Mouse (Mus musculus): Measurements from ENCODE around the gene Klk1b5. TPM values are rescaled to one million over a fixed set of nuclear protein-coding genes. Genes with fewer than 3 reads are reported as not detected.
"Not testable (repeated sequence)": the region's sequence is repeated elsewhere in the genome, so short reads cannot be mapped to it uniquely, and the experiment has no call there.

Klk1b5 gene
- polyA plus RNA-seq, 1 experiment, result not detected

DNA sequence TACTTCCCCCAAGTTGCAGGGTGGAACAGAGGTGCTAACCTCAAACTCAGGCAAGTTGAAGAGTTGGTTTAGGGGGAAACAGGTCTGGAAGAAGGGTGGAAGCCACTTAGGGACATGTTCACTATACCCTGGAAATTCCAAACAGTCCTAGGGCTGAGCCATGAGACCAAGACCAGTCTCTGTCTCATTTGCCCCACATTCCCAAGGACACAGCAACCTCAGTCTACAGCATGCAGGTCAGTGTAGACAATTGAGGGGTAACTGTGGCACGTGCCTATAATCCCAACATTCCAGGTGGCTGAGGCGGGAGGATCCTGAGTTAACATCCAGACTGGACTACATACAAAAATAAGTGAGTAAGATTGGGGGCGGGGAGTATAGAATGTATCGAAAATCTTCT is 33.5 kb downstream of the Klk1b5 start:
- TF ChIP-seq CTCF (IDR thresholded peaks at IDR 0.05; ENCODE audit: insufficient read depth, low read depth, low read length) (no peak), POLR2A (IDR thresholded peaks at IDR 0.05; ENCODE audit: insufficient read depth, low read depth, low read length) (no peak)
- WGBS, result 95% methylated on average over 4 of the region's 4 CpGs
- H3K4me1 ChIP-seq (ENCODE audit: control insufficient read depth, insufficient read depth, low read length), result peaks cover 7% of the 10 kb centered on the region
- no peak overlapping the region for H3K4me3 ChIP-seq (ENCODE audit: insufficient read depth, low read depth, low read length)
- no peak overlapping the region for H3K27ac ChIP-seq (ENCODE audit: insufficient read depth, low read depth, low read length)

DNA sequence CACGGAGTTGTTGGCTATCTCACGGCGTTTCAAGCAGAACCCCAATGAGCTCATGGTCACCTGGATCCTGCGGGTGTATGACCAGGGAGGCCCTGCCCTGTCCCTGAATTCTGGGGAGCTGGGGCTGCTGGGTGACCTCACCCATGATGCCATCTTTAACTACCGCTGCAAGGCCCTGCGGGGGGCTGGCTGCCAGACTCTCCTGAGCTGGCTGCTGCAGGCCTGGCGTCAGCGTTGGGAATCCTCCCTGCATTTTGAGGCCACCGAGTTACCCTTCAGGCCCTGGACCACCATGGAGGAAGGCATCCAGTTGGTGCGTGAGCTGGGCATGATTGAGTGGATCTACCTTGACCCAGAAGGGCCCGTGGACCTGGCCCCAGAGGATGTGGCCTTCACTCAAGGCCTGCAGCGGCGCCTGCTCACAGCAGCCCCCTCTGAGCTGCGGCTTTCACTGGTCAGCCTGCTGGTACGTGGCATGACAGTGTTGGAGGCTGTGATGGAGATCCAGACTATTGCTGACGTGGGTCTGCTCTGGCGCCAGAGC is 35.1 kb downstream of the Klk1b5 start:
- 86% methylated on average over 17 of the region's 17 CpGs for WGBS
- H3K27ac ChIP-seq (ENCODE audit: insufficient read depth, low read depth, low read length); H3K4me3 ChIP-seq (ENCODE audit: insufficient read depth, low read depth, low read length); H3K4me1 ChIP-seq (ENCODE audit: control insufficient read depth, insufficient read depth, low read length): not testable (repeated sequence)

DNA sequence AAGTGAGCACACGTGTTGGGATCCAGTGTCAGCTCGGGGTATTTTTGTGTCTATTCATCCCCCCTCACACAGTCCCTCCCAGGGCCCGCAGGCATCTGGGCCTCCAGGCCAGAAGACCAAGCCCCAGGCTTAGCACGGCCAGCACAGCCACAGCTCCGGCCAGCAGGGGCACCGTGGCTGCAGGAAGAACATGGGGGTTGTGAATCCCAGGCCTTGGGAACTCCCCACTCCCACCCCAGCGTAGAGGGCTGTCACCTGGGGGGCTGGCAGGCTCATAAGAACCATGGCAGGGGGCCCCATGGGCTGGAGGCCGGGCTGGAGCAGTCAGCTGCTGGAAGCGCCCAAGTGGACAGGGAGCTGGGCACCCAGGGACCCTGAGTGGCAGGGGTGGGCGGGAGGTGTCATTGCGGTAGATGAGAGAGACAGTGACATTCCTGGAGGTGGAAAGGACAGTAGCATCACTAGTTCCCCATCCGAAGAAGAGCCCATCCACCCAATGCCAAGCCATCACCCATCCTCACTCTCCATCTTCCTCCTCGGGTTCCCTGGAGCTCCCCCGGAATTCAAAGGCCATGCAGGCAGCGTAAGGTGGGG is 37.4 kb downstream of the Klk1b5 start:
- WGBS, result 60% methylated on average over 15 of the region's 15 CpGs
- H3K4me1 ChIP-seq (ENCODE audit: control insufficient read depth, insufficient read depth, low read length), result peaks cover 5% of the 10 kb centered on the region; the same call in 1 of the 2 replicates
- H3K4me3 ChIP-seq (ENCODE audit: insufficient read depth, low read depth, low read length), result no peak overlapping the region
- no peak overlapping the region for H3K27ac ChIP-seq (ENCODE audit: insufficient read depth, low read depth, low read length)
- TF ChIP-seq CTCF (IDR thresholded peaks at IDR 0.05; ENCODE audit: insufficient read depth, low read depth, low read length) (no peak), POLR2A (IDR thresholded peaks at IDR 0.05; ENCODE audit: insufficient read depth, low read depth, low read length) (no peak)

DNA sequence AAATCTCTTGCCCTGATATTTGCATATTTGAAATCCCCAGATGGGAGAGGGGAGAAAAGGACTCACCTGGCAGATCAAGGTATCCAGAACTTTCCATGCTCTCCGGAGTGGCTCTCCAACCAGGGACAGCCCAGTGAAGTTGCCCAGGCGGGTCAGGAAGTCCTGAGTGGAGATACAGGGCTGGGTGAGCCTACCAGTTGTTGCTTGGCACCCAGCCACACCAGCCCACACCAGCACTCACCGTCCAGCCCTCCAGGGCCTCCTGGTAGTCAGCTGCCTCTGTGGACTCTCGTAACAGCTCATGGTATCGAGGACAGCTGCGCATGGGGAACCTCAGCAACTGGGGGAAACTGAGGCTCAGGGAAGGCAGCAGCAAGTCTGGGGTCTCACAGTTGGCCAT is 39.2 kb downstream of the Klk1b5 start:
- peaks cover 5% of the 10 kb centered on the region; the same call in 1 of the 2 replicates for H3K4me1 ChIP-seq (ENCODE audit: control insufficient read depth, insufficient read depth, low read length)
- TF ChIP-seq POLR2A (IDR thresholded peaks at IDR 0.05; ENCODE audit: insufficient read depth, low read depth, low read length) (no peak), CTCF (IDR thresholded peaks at IDR 0.05; ENCODE audit: insufficient read depth, low read depth, low read length) (no peak)
- 71% methylated on average over 6 of the region's 6 CpGs for WGBS
- H3K27ac ChIP-seq (ENCODE audit: insufficient read depth, low read depth, low read length), result no peak overlapping the region
- H3K4me3 ChIP-seq (ENCODE audit: insufficient read depth, low read depth, low read length), result no peak overlapping the region

DNA sequence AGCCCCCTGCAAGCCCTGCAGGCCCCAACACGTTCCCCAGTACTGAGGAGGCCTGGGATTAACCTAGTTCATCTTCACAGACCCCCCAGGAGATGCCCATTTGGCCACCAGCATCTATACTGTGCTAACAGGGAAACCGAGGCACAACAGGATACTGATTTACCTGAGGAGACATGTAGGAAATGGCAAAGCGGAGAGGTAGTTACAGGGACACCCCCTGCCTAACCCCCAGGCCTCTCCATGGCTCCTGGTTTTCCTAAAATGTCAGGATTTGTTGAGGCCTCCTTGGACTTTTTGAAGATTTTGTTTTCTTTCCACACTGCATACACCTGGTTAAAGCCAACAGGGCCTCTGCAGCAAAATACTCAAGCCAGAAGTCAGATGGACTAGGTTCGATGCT is 41.5 kb downstream of the Klk1b5 start, which contains the start of gene Acp4:
TSS of gene Acp4 (minus strand) at position 101 of the 400 bp plus-strand sequence.
- TF ChIP-seq POLR2A (IDR thresholded peaks at IDR 0.05; ENCODE audit: insufficient read depth, low read depth, low read length) (no peak), CTCF (IDR thresholded peaks at IDR 0.05; ENCODE audit: insufficient read depth, low read depth, low read length) (no peak)
- WGBS, result 84% methylated on average over 4 of the region's 4 CpGs
- Histone ChIP-seq H3K4me1 (ENCODE audit: control insufficient read depth, insufficient read depth, low read length) (peaks cover 5% of the 10 kb centered on the region; the same call in 1 of the 2 replicates), H3K27ac (ENCODE audit: insufficient read depth, low read depth, low read length) (no peak within 1 kb of the TSS), H3K4me3 (ENCODE audit: insufficient read depth, low read depth, low read length) (no peak within 1 kb of the TSS)

DNA sequence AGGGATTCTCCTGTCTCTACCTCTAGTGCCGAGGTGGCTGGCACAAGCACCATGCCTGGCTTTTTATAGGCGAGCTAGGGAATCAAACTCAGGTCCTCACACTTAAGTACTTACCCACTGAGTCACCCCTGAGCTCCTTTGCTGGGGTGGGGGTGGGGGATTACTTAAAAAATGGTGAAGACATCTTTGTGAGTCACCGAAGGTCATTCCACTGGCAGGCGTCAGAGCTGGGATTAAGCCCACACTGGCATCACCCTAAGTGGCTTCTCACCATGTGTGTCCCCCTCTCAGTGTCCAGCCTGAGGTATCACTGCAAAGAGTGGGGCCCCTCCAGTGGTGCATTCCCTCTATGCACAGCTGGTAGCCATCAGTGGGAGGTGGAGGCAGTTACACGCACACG is 44.7 kb downstream of the Klk1b5 start:
- no peak overlapping the region for H3K27ac ChIP-seq (ENCODE audit: insufficient read depth, low read depth, low read length)
- 70% methylated on average over 6 of the region's 6 CpGs for WGBS
- H3K4me3 ChIP-seq (ENCODE audit: insufficient read depth, low read depth, low read length), result no peak overlapping the region
- TF ChIP-seq POLR2A (IDR thresholded peaks at IDR 0.05; ENCODE audit: insufficient read depth, low read depth, low read length) (no peak), CTCF (IDR thresholded peaks at IDR 0.05; ENCODE audit: insufficient read depth, low read depth, low read length) (no peak)
- peaks cover 5% of the 10 kb centered on the region for H3K4me1 ChIP-seq (ENCODE audit: control insufficient read depth, insufficient read depth, low read length)

DNA sequence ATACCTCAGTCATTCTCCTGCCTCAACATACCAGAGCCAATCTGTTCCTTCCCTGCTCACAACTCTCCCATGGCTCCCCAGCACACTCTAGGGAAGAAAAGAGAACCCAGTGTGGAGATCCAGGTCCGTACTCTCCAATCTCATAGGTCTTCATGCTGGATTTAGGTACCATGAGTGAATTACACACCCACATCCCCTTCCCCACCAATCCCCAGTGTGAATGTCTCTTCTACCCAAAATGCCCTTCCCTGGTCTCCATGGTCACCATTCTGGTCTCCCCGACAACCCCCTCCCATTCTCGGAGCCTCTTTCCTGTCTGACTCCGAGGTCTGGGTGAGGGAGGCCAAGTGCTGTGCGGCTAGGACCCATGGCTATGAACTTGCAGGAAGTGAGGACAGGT is 45.4 kb downstream of the Klk1b5 start, which contains the start of gene Gm15517:
TSS of gene Gm15517 (plus strand) at position 301 of the 400 bp plus-strand sequence.
- TF ChIP-seq POLR2A (IDR thresholded peaks at IDR 0.05; ENCODE audit: insufficient read depth, low read depth, low read length) (no peak), CTCF (IDR thresholded peaks at IDR 0.05; ENCODE audit: insufficient read depth, low read depth, low read length) (no peak)
- no peak within 1 kb of the TSS for H3K27ac ChIP-seq (ENCODE audit: insufficient read depth, low read depth, low read length)
- 59% methylated on average over 5 of the region's 5 CpGs for WGBS

DNA sequence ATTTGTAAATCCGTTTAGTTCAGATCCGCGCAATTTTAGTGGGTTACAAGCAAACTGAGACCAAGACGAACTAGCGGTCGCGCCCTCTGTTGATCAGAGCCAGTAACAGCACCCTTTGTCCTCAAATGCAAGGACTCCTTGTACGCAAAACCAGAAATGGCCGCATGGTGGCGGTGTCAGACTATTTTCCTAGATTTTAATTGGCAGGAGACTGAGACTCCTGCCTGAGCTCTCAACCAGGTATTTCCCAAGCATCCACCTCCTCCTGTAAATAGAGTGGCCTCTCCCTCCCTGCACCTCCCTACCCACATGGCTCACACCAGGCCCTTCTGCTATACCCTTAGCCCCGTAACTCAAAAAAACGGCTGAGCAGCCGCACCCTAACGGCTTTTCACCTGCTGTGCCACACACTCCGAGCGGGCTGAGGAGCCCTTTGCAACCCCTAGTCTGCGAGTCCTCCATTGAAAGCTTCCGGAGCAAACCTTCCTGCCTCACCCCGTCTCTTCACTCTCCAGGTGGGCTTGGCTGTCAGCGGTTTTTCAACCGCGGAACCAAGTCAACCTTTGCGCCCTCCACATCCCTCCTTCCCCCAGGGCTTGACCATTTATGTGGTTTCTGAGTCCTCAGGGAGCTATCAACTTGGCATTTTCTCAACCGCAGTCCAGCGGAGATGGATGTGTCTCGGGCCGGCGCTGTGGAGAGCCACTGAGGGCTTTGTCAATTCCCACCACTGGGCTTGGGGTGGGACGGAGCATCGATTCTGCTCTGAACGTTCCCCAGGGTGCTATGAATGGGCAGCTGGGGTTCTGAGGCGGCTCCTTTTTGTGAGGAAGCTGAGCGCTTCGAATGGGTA is 47.3 kb downstream of the Klk1b5 start:
- peaks cover 5% of the 10 kb centered on the region for H3K4me1 ChIP-seq (ENCODE audit: control insufficient read depth, insufficient read depth, low read length)
- 5% methylated on average over 34 of the region's 34 CpGs for WGBS
- TF ChIP-seq POLR2A (IDR thresholded peaks at IDR 0.05; ENCODE audit: insufficient read depth, low read depth, low read length) (no peak), CTCF (IDR thresholded peaks at IDR 0.05; ENCODE audit: insufficient read depth, low read depth, low read length) (peak; percentile 62)
- no peak overlapping the region for H3K27ac ChIP-seq (ENCODE audit: insufficient read depth, low read depth, low read length)
- peak overlapping the region; percentile 38 for H3K4me3 ChIP-seq (ENCODE audit: insufficient read depth, low read depth, low read length)

More for the DNA sequence above, 45.4 kb downstream of the Klk1b5 start, which contains the start of gene Gm15517:
- Histone ChIP-seq H3K4me3 (ENCODE audit: insufficient read depth, low read depth, low read length) (no peak within 1 kb of the TSS), H3K4me1 (ENCODE audit: control insufficient read depth, insufficient read depth, low read length) (peaks cover 5% of the 10 kb centered on the region)

DNA sequence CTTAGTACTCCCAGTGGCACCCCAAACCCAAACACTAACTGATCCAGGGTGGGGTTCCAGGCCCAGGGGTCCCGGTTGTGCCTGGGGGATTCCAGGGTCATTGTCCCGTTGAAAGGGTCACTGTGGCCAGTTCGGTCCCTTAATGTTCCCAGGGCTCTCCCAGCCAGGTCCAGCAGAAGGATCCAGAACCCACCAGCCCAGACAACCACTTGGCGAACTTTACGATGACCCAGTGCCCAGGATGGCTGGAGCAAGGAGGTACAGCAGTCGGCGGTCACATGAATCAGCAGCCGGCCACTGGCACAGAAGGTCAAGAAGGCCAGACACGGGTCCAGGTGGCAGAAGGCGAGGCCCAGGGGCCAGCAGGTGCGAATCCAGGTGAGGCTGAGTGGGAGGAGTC is 52.4 kb downstream of the Klk1b5 start:
- Histone ChIP-seq H3K4me1 (ENCODE audit: control insufficient read depth, insufficient read depth, low read length) (peaks cover 3% of the 10 kb centered on the region), H3K27ac (ENCODE audit: insufficient read depth, low read depth, low read length) (no peak overlapping the region), H3K4me3 (ENCODE audit: insufficient read depth, low read depth, low read length) (no peak overlapping the region)
- no peak for TF ChIP-seq POLR2A (IDR thresholded peaks at IDR 0.05; ENCODE audit: insufficient read depth, low read depth, low read length)
- TF ChIP-seq CTCF (IDR thresholded peaks at IDR 0.05; ENCODE audit: insufficient read depth, low read depth, low read length), result no peak
- WGBS, result 82% methylated on average over 11 of the region's 11 CpGs
